Mouse (Mus musculus) cerebellum, adult 2 months (tissue): ENCODE results near the gene Cuedc2.

Experiments used
- CTCF ChIP-seq: fragments of 200-500 bp; IDR thresholded peaks from 2 replicates; pipeline ENCODE4 v1.5.1; 2011; ENCODE audit warnings: low read depth, mild to moderate bottlenecking, control low read depth, low read length, moderate library complexity, borderline replicate concordance; ENCODE audit not compliant: insufficient read depth
- POLR2A ChIP-seq: fragments of 200-500 bp; IDR thresholded peaks from 2 replicates; pipeline ENCODE4 v1.6.1; 2011; ENCODE audit warnings: low read length, control low read depth, borderline replicate concordance; ENCODE audit not compliant: insufficient read depth

- no peak for TF ChIP-seq CTCF
- no peak for TF ChIP-seq POLR2A
These were observed 27.2 kb downstream of the Cuedc2 start for GRCm38 (mm10) chr19:46311341-46311740.
